Mouse (Mus musculus) lung, postnatal 0 days (tissue): Measurements from ENCODE around the gene Hccs.

Source experiments
- CTCF ChIP-seq: IDR thresholded peaks from 2 replicates; pipeline ENCODE4 v1.5.1; 2016; ENCODE audit warnings: antibody characterized with exemption, mild to moderate bottlenecking
- EP300 ChIP-seq: IDR thresholded peaks from 2 replicates; pipeline ENCODE4 v1.6.1; 2016; ENCODE audit warnings: antibody characterized with exemption, mild to moderate bottlenecking, control low read depth

- TF ChIP-seq CTCF (no peak), EP300 (no peak)
Observed at GRCm38 (mm10) chrX:169263433-169264172, 56.6 kb downstream of the Hccs start.
